9 mouse cellular contexts compared by ENCODE assay signal in the genomic region with DNA sequence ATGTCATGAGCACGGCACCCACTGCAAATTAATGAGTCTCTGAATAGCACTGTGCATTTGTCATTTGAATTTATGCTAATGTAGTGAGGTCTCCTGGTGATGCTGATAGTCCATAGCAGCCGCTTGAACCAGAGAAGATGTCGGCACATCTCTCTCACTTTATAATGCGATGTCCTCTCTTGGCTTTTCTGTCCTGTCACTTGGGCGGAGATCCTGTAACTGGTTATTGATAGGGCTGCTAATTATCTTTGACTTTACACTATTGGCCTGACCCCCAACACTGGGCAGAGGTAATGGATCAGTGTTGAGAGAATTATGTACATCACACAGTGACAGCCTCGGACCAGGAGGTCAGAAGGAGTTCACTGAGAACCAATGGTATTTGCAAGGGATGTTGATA.
DNase-seq lines count a peak whose midpoint lies in the region; ATAC-seq and TF ChIP-seq lines count a peak whose summit lies in the region.
"Had no signal": no experiment of that assay in that cellular context is flagged by ENCODE, and none has a peak within 500 bp of the region (broad histone marks: within the 10 kb centered on the region; RNA-seq: fewer than 3 reads in every experiment).

No protein-coding gene starts in this region.

- no peaks in the 10 kb centered on the region for H3K4me1 ChIP-seq in embryonic facial prominence, embryonic 14.5 days (ENCODE audit: control insufficient read depth, insufficient read depth, low read length)
- 0 out of 2 replicates have a peak, but pooled peaks cover 4% of the 10 kb centered on the region for H3K4me1 ChIP-seq in hindbrain, postnatal 0 days (ENCODE audit: insufficient read depth, low read length)

- peak overlapping the region; percentile 57 for H3K4me3 ChIP-seq in layer of hippocampus, adult 2 months
- H3K4me3 ChIP-seq in embryonic facial prominence, embryonic 14.5 days (ENCODE audit: low read depth, low read length): peak overlapping the region; percentile 10; the same call in 1 of the 2 replicates
- peak overlapping the region; percentile 34 for H3K4me3 ChIP-seq in hindbrain, postnatal 0 days (ENCODE audit: low read length)

- H3K9me3 ChIP-seq in embryonic facial prominence, embryonic 14.5 days (ENCODE audit: control insufficient read depth, low read length): no peaks in the 10 kb centered on the region
- H3K9me3 ChIP-seq in hindbrain, postnatal 0 days (ENCODE audit: low read length): no peaks in the 10 kb centered on the region

- ATAC-seq in embryonic facial prominence, embryonic 14.5 days (ENCODE audit: low read depth): peak; percentile 50
- ATAC-seq in hindbrain, postnatal 0 days: peak; percentile 83
- ATAC-seq: Patski had no signal

- H3K9ac ChIP-seq in embryonic facial prominence, embryonic 14.5 days (ENCODE audit: low read depth, low read length): no peak overlapping the region
- H3K9ac ChIP-seq in hindbrain, postnatal 0 days (replicated peaks; ENCODE audit: low read length): no peak overlapping the region

- TF ChIP-seq CTCF in layer of hippocampus, adult 2 months (conservative IDR thresholded peaks at IDR 0.05): no peak
- no peak for TF ChIP-seq CTCF in hindbrain, postnatal 0 days (IDR thresholded peaks at IDR 0.05; ENCODE audit: low read depth)

- WGBS in embryonic facial prominence, embryonic 14.5 days: 61% methylated on average over 6 of the region's 6 CpGs
- WGBS in hindbrain, postnatal 0 days: 30% methylated on average over 6 of the region's 6 CpGs

- H3K36me3 ChIP-seq in embryonic facial prominence, embryonic 14.5 days (ENCODE audit: control insufficient read depth, insufficient read depth, low read length): no peaks in the 10 kb centered on the region
- H3K36me3 ChIP-seq in hindbrain, postnatal 0 days (ENCODE audit: insufficient read depth, low read length): no peaks in the 10 kb centered on the region

- peak overlapping the region; percentile 48 for H3K4me2 ChIP-seq in embryonic facial prominence, embryonic 14.5 days (ENCODE audit: low read depth, low read length)
- H3K4me2 ChIP-seq in hindbrain, postnatal 0 days (ENCODE audit: low read depth, low read length): peak overlapping the region; percentile 63

- no peak for DNase-seq in layer of hippocampus, adult 2 months (ENCODE audit: low spot score in 2 of 2)
- no peak for DNase-seq in layer of hippocampus, adult 18-20 months (ENCODE audit: low spot score in 2 of 2)
- no peak for DNase-seq in embryonic facial prominence, embryonic 14.5 days (ENCODE audit: low spot score)
- DNase-seq in hindbrain, postnatal 0 days (ENCODE audit: low spot score): no peak
- peak; percentile 23 for DNase-seq in neural tube, embryonic 10.5 days (ENCODE audit: extremely low spot score, low spot score)
- DNase-seq in thymus, postnatal 36 days: no peak
- no peak for DNase-seq in urinary bladder, postnatal 10 days (ENCODE audit: low spot score)
- no peak for DNase-seq in thymus, postnatal 4 days

- H3K27me3 ChIP-seq in embryonic facial prominence, embryonic 14.5 days (replicated peaks; ENCODE audit: control insufficient read depth, insufficient read depth, low read length): no peaks in the 10 kb centered on the region
- no peaks in the 10 kb centered on the region for H3K27me3 ChIP-seq in hindbrain, postnatal 0 days (ENCODE audit: insufficient read depth, low read length)

- peak overlapping the region; percentile 67 for H3K27ac ChIP-seq in layer of hippocampus, adult 2 months
- no peak overlapping the region for H3K27ac ChIP-seq in embryonic facial prominence, embryonic 14.5 days (replicated peaks; ENCODE audit: low read depth, low read length)
- no peak overlapping the region for H3K27ac ChIP-seq in hindbrain, postnatal 0 days
